30 mouse cellular contexts compared by ENCODE assay signal in genomic region chr1:71635101-71636014, GRCm38 (mm10). TPM values are rescaled to one million over a fixed set of nuclear protein-coding genes. Genes with fewer than 3 reads are reported as not detected.
DNase-seq lines count a peak whose midpoint lies in the region; ATAC-seq and TF ChIP-seq lines count a peak whose summit lies in the region.
"Had no signal": no experiment of that assay in that cellular context is flagged by ENCODE, and none has a peak within 500 bp of the region (broad histone marks: within the 10 kb centered on the region; RNA-seq: fewer than 3 reads in every experiment).

No protein-coding gene starts in this region.

- no peak overlapping the region for H3K4me3 ChIP-seq in liver, embryonic 13.5 days (replicated peaks)
- H3K4me3 ChIP-seq in liver, embryonic 11.5 days (ENCODE audit: low read depth, low read length) = no peak overlapping the region
- H3K4me3 ChIP-seq in liver, postnatal 0 days (ENCODE audit: low read depth, low read length) = no peak overlapping the region
- no peak overlapping the region for H3K4me3 ChIP-seq in hindbrain, embryonic 11.5 days (ENCODE audit: low read depth, low read length)
- H3K4me3 ChIP-seq: embryonic facial prominence, embryonic 10.5 days; embryonic facial prominence, embryonic 13.5 days; erythroblast, embryonic 14.5 days; forebrain, embryonic 12.5 days; forebrain, embryonic 15.5 days; heart, embryonic 12.5 days; heart, embryonic 15.5 days; hindbrain, embryonic 10.5 days had no signal

- peaks cover 40% of the 10 kb centered on the region for H3K36me3 ChIP-seq in liver, embryonic 13.5 days
- peaks cover 28% of the 10 kb centered on the region for H3K36me3 ChIP-seq in liver, embryonic 11.5 days (ENCODE audit: control insufficient read depth, insufficient read depth, low read length)
- peaks cover 18% of the 10 kb centered on the region for H3K36me3 ChIP-seq in liver, postnatal 0 days (replicated peaks; ENCODE audit: insufficient read depth, low read length)
- no peaks in the 10 kb centered on the region for H3K36me3 ChIP-seq in hindbrain, embryonic 11.5 days (ENCODE audit: control insufficient read depth, insufficient read depth, low read length)
- H3K36me3 ChIP-seq: forebrain, embryonic 15.5 days had no signal

- no peak overlapping the region for H3K9ac ChIP-seq in liver, embryonic 13.5 days
- H3K9ac ChIP-seq in liver, embryonic 11.5 days (ENCODE audit: low read depth, low read length) = no peak overlapping the region
- no peak overlapping the region for H3K9ac ChIP-seq in liver, postnatal 0 days (replicated peaks)
- H3K9ac ChIP-seq in hindbrain, embryonic 11.5 days (ENCODE audit: low read depth, low read length) = no peak overlapping the region
- H3K9ac ChIP-seq: embryonic facial prominence, embryonic 13.5 days; forebrain, embryonic 12.5 days; forebrain, embryonic 15.5 days; heart, embryonic 12.5 days; heart, embryonic 15.5 days; hindbrain, embryonic 14.5 days had no signal

- DNase-seq in liver, embryonic 13.5 days = no peak
- DNase-seq in liver, embryonic 11.5 days (ENCODE audit: low spot score) = no peak
- DNase-seq in ES-CJ7 (ENCODE audit: low read depth, low spot score) = peak; percentile 52
- no peak for DNase-seq in liver, postnatal 0 days
- no peak for DNase-seq in hindbrain, embryonic 11.5 days (ENCODE audit: low spot score)
- DNase-seq in right cerebral cortex, postnatal 14 days = no peak
- DNase-seq in embryo, embryonic 10.5 days (ENCODE audit: low spot score) = no peak
- DNase-seq: adrenal gland, adult 2 months; adrenal gland, postnatal 14 days; B cell, adult 2 months; cerebellum, adult 11 months; cerebellum, adult 2 months; cerebellum, adult 9-11 months; cerebellum, postnatal 25 days; embryo, embryonic 11 days; gastrocnemius, postnatal 25 days; heart, adult 18-20 months; heart, postnatal 10 days; heart, postnatal 36 days had no signal

- WGBS in liver, embryonic 13.5 days (ENCODE audit: insufficient replicate concordance) = 70% methylated on average over 10 of the region's 10 CpGs
- WGBS in liver, embryonic 11.5 days = 88% methylated on average over 10 of the region's 10 CpGs
- 78% methylated on average over 10 of the region's 10 CpGs for WGBS in liver, postnatal 0 days (ENCODE audit: insufficient replicate concordance)
- 97% methylated on average over 10 of the region's 10 CpGs for WGBS in hindbrain, embryonic 11.5 days

- no peak overlapping the region for H3K4me2 ChIP-seq in liver, embryonic 13.5 days
- H3K4me2 ChIP-seq in liver, embryonic 11.5 days = no peak overlapping the region
- H3K4me2 ChIP-seq in liver, postnatal 0 days (ENCODE audit: low read depth, low read length) = no peak overlapping the region
- no peak overlapping the region for H3K4me2 ChIP-seq in hindbrain, embryonic 11.5 days (replicated peaks; ENCODE audit: low read depth, low read length)
- H3K4me2 ChIP-seq: embryonic facial prominence, embryonic 13.5 days; forebrain, embryonic 12.5 days; forebrain, embryonic 15.5 days; heart, embryonic 12.5 days; heart, embryonic 15.5 days; hindbrain, embryonic 14.5 days had no signal

- H3K27me3 ChIP-seq in liver, embryonic 13.5 days = no peaks in the 10 kb centered on the region
- no peaks in the 10 kb centered on the region for H3K27me3 ChIP-seq in liver, embryonic 11.5 days (replicated peaks; ENCODE audit: control insufficient read depth, insufficient read depth, low read length)
- no peaks in the 10 kb centered on the region for H3K27me3 ChIP-seq in liver, postnatal 0 days (ENCODE audit: insufficient read depth, low read length)
- H3K27me3 ChIP-seq in hindbrain, embryonic 11.5 days (ENCODE audit: control insufficient read depth, insufficient read depth, low read length) = no peaks in the 10 kb centered on the region
- H3K27me3 ChIP-seq: CH12.LX; embryonic facial prominence, embryonic 13.5 days; forebrain, embryonic 12.5 days; forebrain, embryonic 15.5 days; heart, embryonic 12.5 days; heart, embryonic 15.5 days had no signal

- no peak for ATAC-seq in liver, embryonic 13.5 days (ENCODE audit: low read depth)
- ATAC-seq in liver, embryonic 11.5 days (replicated peaks; ENCODE audit: low FRiP score) = no peak
- peak; percentile 37 for ATAC-seq in liver, postnatal 0 days
- ATAC-seq in hindbrain, embryonic 11.5 days (ENCODE audit: low FRiP score) = no peak
- ATAC-seq: forebrain, embryonic 15.5 days; hindbrain, postnatal 0 days had no signal

- H3K4me1 ChIP-seq in liver, embryonic 13.5 days (replicated peaks) = no peaks in the 10 kb centered on the region; the same call in 1 of the 2 replicates
- H3K4me1 ChIP-seq in liver, embryonic 11.5 days (replicated peaks; ENCODE audit: control insufficient read depth, insufficient read depth, low read length) = no peaks in the 10 kb centered on the region
- H3K4me1 ChIP-seq in liver, postnatal 0 days (ENCODE audit: insufficient read depth) = peaks cover 4% of the 10 kb centered on the region; the same call in 1 of the 2 replicates
- H3K4me1 ChIP-seq in hindbrain, embryonic 11.5 days (replicated peaks; ENCODE audit: control insufficient read depth, insufficient read depth, low read length) = no peaks in the 10 kb centered on the region
- H3K4me1 ChIP-seq: embryonic facial prominence, embryonic 10.5 days; embryonic facial prominence, embryonic 13.5 days; forebrain, embryonic 12.5 days; forebrain, embryonic 15.5 days; heart, embryonic 15.5 days; hindbrain, embryonic 10.5 days had no signal

- TF ChIP-seq CTCF in liver, postnatal 0 days (IDR thresholded peaks at IDR 0.05; ENCODE audit: low read depth) = no peak

- 0 out of 2 replicates have a peak overlapping the region, but pooled peaks have one; percentile 23 for H3K27ac ChIP-seq in liver, embryonic 13.5 days
- no peak overlapping the region for H3K27ac ChIP-seq in liver, embryonic 11.5 days (ENCODE audit: low read depth, low read length)
- peak overlapping the region; percentile 55 for H3K27ac ChIP-seq in liver, postnatal 0 days (ENCODE audit: low read depth)
- no peak overlapping the region for H3K27ac ChIP-seq in hindbrain, embryonic 11.5 days (ENCODE audit: low read depth, low read length)
- H3K27ac ChIP-seq: embryonic facial prominence, embryonic 10.5 days; embryonic facial prominence, embryonic 13.5 days; forebrain, embryonic 12.5 days; forebrain, embryonic 15.5 days; heart, embryonic 15.5 days; hindbrain, embryonic 10.5 days; hindbrain, embryonic 14.5 days; hindbrain, postnatal 0 days had no signal

- H3K9me3 ChIP-seq in liver, embryonic 13.5 days (replicated peaks) = no peaks in the 10 kb centered on the region
- H3K9me3 ChIP-seq in liver, embryonic 11.5 days (ENCODE audit: control insufficient read depth, low read length) = no peaks in the 10 kb centered on the region
- H3K9me3 ChIP-seq in liver, postnatal 0 days (ENCODE audit: low read length) = no peaks in the 10 kb centered on the region
- no peaks in the 10 kb centered on the region for H3K9me3 ChIP-seq in hindbrain, embryonic 11.5 days (ENCODE audit: control insufficient read depth, low read length)
- H3K9me3 ChIP-seq: embryonic facial prominence, embryonic 10.5 days; embryonic facial prominence, embryonic 13.5 days; forebrain, embryonic 12.5 days; forebrain, embryonic 15.5 days; heart, embryonic 12.5 days; heart, embryonic 15.5 days; hindbrain, embryonic 10.5 days had no signal

- TF ChIP-seq EP300 in liver, postnatal 0 days (IDR thresholded peaks at IDR 0.05; ENCODE audit: low read depth) = no peak

RNA-seq across cellular contexts. Expression of gene Fn1, which starts 17.6 kb away (rescaled TPM):
- 53.0 and 58.5 TPM in 2 replicates for polyA plus RNA-seq in liver, embryonic 13.5 days (2015; fragmentation: Nextera tagmentation; extraction: Ambion mirVana)
- 171 and 175 TPM in 2 replicates for polyA plus RNA-seq in liver, embryonic 11.5 days (2014; fragmentation: Nextera tagmentation; extraction: Ambion mirVana)
- polyA plus RNA-seq in liver, postnatal 0 days (2015; fragmentation: Nextera tagmentation; extraction: Ambion mirVana) = 380 and 450 TPM in 2 replicates
- 80.2 and 85.4 TPM in 2 replicates for polyA plus RNA-seq in hindbrain, embryonic 11.5 days (2014; fragmentation: Nextera tagmentation; extraction: Ambion mirVana)

Comparison
In these comparisons a context has a peak if more than half of its experiments do, and no peak if none do; other contexts are left out.
1. H3K27ac ChIP-seq: peak in liver, embryonic 13.5 days (single experiment) and liver, postnatal 0 days (single experiment); none in liver, embryonic 11.5 days (single experiment) and hindbrain, embryonic 11.5 days (single experiment).